Mouse (Mus musculus): ENCODE measurements around the gene Tex26.

Tex26 gene

DNA sequence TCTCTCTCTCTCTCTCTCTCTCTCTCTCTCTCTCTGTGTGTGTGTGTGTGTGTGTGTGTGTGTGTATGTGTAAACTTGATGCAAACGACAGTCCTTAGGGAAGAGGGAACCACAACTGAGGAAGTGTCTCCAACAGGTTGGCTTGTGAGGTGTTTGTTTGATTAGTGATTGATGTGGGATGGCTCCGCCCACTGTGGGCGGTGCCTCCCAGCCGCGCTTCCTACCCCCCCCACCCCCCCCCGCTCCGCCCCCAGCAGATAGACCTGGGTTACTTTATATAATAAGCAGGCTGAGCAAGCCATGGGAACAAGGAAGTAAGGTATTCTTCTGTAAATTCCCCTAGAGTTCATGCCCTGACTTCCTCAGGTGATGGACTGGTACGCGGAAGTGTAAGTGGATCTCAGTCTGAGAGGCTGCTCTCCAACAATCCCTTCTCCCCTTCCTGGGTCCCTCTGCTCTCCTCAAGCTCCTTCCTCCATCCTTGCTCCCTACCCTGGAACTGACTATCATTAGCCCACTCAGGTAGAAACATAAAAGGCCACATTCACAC lies 5.2 kb upstream of the Tex26 start:
- no peak for DNase-seq

DNA sequence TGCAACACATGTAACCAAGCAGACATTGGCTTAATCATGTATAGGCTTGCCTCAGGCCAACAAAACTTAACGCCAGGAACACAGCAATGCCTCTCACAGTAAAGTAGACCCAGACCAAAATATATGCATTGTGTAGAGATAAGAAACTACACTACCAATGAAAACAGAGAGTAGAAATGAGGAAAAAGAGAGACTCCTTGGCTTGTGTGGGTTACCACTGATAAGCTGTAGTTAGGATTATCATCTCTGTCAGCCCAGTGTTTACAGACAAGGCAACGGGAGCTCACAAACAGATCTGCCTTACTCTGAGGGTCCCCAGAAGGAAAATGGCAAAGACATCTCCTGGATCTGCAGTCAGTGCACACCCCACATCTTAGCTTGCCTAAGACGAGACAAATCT lies 2.9 kb upstream of the Tex26 start:
- no peak for DNase-seq

DNA sequence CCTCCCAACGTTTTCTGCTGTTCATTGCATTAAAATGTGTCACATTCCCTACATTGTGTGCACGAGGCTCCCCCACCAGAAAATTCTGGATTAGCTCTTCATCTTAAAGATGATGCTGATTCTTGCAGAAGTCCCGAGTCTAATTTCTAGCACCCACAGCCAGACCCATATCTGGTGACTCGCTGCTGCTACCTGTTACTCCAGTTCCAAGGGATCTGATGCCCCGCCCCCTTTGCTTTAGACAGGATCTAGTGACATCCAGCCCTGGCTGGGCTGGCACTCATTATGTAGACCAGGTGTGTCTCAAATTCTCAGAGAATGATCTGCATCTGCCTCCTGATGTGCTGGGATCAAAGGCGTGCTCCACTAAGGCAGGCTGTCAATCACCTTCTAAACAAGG lies 2.3 kb upstream of the Tex26 start:
- DNase-seq, result no peak

DNA sequence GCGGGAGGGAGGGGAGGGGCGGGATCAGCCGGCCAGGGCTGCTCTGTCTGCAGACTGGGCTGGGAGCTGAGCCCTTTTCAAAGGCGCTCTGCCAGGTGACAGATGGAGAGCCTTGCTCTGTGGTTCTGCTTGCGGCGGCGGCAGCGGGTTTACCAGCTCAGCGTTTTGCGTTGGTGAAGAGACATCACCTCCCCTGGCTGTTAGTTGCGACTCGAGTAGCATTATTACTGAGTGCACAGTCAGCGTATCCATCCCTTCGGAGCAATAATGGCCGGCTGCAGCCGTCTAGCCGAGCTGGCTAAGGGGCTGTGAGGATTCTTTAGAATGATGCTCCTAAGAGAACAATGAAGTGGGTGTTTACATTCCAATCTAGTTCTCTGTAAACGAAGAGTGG lies 717 bp downstream of the Tex26 start:
- peak; percentile 57 to 72 for DNase-seq

DNA sequence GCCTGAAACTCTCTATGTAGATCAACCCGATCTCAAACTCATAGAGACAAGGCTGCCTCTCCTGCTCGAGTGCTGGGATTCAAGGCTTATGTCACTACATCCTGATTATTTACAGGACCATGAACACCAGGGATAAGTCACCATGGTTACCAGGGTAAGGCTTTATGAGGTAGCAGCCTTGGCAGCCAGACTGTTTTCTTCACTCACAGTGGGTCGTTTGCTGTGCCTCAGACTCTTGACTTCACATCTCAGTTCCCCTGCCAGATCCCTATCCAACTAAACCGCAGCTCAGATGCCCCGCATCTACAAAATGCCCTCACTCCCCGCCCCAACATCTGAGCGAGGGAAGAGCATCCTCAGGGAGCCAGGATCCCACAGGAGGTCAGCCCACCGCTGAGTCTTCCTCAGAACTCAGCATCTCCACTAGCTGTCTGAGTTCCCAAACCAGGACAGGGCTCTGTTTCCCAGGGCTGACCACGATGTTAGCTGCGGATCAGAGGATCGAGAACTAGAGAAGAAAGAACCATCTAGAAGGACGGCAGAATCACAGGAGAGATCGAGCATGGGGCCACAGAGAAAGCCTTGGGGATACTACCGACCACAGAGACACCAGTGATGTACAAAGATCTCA lies 2.3 kb downstream of the Tex26 start:
- DNase-seq, result no peak

DNA sequence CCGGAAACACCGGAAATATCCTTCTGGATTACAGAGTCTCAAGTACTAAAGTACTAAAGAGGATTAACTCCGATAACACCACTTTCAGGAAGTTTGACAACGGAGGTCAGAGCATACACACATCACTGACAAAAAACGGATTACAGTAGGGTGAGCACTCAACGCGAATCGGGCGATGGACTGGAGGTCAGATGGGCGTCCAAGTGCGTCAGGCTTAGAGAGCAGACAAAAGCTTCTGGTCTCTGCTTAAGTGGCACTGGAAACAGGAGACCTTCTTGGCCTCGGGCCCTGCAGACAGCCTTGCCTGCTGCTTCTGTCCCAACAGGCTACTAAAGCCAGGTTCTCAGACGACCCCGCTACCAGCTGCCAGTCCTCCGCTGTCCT lies 2.8 kb downstream of the Tex26 start:
- peak in 1 of 2 experiments; percentile 27 for DNase-seq

DNA sequence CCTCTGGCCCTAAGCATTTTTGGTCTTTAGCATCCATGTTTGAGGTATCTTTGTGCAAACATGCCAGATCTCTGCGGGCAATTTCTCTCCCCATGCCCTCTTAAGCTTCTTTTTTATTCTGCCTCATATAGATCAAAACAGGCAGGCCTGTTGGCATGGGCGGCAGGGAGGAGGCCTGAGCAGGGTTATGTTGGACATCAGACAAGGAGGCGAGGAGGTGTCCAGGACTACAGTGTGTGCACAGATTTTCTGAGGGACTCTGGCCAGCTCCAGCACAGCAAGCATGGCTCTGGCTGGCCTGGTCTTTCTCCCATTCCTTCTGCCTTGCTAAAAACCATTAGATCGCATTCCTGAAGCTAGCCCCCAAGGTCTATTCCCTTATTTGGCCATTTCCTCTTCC lies 5.0 kb downstream of the Tex26 start:
- DNase-seq, result no peak

DNA sequence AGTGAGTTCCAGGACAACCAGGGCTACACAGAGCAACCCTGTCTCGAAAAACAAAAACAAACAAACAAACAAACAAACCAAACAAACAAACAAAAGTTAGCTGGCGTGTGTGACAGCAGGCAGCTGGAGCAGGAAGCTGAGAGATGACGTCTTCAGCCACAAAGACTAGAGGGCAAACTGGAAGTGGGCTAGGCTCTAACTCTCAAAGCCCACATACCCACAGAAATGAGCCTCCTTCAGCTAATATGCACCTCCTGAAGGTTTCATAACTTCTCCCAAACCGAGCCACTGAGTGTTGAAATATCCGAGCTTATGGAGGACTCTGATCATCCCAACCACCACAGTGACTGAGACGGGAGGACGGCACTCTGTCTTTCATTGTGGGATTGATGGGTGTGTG lies 7.0 kb downstream of the Tex26 start:
- no peak for DNase-seq

DNA sequence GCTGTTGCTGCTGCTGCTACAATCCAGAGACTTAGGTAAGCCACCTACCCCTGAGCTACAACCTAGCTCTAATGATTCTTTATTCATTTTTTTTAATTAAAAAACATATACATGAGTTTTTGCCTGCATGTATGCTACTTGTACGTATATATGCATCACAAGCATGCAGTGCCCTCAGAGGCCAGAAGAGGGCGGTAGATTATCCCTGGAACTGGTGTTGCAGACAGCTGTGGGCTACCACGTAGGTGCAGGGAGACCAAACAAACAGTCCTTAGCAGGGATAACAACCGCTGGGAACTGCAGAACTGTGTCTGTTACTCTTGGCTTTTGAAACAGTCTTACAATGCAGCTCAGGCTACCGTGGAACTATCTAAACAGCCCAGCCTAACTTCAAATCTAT lies 8.3 kb downstream of the Tex26 start:
- no peak for DNase-seq

DNA sequence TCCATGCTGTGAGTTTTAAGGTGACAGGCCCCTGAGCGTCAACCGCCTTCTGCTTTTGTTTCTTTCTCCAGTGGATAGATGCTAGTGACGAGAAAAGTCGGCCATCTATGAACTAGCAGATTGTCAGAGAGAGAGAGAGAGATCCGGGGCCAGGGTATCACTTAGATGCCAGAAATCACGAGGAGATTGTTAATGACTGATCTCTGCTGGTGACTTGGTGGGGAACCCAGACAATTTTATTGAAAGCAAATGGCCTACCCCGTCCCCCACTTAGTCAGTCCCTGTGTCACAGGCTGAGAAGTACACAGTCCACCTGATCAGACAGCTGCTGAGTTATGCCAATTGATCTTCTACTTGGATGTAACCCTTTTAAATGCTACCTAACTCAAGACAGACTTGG lies 9.9 kb downstream of the Tex26 start:
- DNase-seq, result no peak

DNA sequence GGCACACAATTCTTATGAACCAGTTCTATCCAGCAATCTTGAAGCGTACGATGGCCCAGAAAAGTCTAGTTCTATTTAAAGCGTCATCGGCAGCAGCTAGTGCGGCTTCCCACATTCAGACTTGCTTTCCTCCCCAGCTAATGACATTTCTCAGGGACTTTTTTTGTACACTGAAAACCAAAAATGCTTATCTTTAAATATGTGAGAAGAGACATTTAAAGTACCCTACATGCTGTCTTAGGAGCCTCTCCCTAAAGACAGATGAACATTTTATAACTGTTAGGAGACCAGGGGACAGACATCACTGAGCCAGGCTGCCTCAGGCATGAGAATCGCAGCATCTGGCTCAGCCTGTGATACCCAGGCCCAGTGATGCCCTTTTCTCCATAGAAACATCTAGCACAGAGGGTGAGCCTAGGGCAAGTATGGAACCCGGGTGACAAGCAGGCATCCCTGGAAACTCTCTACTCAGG lies 11.8 kb downstream of the Tex26 start:
- no peak for DNase-seq

DNA sequence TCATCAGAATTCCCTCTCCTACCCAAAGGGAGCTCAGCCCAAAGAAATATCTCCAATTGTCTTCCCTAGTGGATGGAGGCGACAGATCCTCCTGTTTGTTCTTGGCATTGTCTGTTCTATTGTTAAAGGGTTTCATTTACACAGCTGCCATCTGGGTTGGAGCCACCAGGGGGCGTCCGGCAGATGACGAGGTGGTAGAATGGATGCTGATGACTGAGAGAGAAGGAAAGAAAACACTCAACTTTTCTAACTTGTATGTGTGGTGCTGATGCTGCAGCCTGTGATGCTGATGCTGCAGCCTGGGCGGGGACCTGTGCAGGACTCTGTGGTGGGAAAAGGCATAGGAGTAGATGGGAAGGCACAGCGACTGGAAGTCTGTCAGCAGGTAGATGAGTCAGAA lies 14.8 kb downstream of the Tex26 start:
- peak; percentile 54 to 76 for DNase-seq

DNA sequence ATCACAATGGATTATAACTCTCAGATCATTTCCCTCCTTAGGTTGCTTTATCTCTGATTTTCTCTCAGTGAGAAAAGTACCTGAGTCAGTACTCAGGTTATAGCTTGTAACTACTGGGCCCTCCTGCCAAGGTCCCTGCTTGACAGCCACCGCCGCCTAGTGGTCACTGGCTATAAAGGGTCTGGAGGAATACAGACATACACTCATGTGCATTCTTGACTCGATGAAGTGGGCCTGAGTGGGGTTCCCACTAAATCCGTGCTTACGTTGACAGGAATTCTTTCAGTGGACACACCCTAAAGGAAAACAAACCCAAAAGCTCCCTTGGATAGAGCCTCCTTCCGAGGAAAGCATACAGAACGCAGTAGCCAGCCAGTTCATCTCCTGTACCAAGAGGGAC lies 17.1 kb downstream of the Tex26 start:
- DNase-seq, result peak; percentile 55 to 69

DNA sequence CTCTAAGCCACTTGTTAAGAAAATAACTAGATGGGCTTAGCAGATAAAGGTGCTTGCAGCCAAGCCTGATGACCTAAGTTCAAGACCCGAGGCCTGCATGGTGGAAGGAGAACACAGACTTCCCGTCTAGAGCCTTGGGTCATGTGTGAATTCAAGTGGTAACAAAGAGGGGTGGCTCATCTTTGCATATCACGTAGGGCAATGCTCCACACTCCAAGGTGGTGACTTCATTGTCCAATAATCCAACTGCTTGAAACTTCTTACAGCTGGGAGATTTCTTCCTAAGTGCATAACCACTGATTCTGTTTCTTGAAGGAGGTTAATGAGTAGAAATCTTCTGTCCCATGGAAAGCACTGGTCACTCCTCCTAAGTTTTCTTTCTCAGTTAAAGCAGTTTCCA lies 22.6 kb downstream of the Tex26 start:
- no peak for DNase-seq

DNA sequence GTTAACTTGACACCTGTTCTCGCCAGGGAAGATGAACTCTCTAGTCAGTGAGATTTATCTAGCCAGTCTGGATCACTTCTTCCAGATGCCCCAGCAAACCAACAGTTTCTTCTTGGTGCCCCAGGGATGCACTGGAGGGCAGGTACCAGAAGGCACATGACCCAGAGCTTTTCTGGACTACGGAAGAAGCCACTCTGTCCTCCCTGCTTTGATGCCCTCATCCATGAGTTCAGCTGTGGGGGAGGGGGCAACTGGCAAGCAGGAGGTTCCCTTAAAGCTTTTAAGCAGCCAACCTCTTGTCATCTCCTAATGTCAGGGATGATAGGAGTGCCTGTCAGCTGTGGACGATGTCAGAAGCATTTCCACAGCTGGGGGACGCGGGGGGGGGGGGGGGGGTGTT lies 25.8 kb downstream of the Tex26 start:
- no peak for DNase-seq

DNA sequence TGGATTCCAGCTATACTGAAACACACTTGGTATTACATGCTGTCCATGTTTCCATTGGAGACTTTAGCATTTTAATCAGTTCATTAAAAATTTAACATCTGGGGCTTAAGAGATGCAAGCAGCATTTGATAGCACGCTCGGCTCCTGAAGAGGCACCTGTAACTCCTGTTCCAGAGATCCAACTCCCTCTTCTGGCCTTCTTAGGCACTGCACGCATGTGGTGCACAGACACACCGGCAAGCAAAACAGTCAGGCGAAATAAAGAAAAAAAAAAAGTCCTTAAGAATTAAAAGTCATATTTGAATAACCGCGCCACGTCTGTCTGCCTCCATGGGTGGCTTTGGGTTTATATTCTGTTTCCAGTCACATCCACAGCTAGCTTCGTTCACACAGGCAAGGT lies 34.7 kb downstream of the Tex26 start:
- no peak for DNase-seq

DNA sequence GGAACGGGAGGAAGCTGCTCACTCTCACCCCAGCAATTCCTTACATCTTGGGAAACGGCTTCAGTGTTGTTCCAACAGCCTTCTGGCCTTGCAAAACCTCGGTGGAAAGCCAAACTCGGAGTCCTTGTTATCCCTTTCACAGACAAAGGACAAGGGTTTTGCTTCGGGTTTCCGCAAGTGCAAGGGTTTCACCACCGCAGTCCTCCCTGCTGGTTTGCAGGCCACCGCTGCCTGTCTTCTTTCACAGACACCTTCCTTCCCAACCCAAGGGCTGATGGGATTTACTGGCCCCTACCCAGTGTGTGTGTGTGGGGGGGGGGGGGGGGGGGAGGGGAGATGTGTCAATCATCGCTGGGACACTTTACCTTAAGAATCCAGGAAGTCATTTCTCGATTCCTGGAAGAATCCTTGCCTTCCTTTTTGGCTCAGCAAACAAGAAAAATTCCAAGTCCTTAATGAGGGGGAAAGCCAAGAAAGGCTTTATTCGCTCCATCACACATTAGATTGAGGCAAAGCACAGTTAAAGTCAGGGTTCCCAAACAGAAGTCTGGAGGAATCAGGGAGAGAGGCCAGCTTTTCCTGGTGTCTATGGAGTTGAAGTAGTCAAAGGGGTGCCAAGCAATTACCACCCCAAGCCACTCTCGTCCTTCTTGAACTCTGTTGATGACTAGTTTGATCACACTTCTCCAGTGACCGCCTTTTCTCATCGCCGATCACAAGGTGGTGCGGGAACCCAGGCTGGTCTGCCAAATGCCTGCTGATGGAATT lies 35.4 kb downstream of the Tex26 start:
- peak in 1 of 2 experiments; percentile 65 for DNase-seq

DNA sequence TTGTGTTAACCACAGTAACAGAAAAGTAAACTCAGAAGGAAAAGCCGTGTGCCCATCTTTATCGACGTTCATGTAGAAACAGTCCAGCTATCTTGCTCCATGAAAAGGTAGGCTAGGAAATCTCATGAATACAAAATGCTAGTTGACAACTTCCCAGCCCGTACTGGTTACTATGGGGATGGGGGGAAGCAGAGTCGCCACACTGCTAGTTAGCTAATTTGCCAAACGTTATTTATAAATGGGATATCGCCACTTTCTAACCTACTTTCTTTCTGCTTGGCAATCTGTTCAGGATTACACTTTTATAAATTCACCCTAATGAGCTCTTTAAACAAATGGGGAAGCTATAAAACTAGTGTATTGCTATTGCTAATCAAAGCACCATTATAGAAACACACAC lies 42.5 kb downstream of the Tex26 start:
- no peak for DNase-seq

DNA sequence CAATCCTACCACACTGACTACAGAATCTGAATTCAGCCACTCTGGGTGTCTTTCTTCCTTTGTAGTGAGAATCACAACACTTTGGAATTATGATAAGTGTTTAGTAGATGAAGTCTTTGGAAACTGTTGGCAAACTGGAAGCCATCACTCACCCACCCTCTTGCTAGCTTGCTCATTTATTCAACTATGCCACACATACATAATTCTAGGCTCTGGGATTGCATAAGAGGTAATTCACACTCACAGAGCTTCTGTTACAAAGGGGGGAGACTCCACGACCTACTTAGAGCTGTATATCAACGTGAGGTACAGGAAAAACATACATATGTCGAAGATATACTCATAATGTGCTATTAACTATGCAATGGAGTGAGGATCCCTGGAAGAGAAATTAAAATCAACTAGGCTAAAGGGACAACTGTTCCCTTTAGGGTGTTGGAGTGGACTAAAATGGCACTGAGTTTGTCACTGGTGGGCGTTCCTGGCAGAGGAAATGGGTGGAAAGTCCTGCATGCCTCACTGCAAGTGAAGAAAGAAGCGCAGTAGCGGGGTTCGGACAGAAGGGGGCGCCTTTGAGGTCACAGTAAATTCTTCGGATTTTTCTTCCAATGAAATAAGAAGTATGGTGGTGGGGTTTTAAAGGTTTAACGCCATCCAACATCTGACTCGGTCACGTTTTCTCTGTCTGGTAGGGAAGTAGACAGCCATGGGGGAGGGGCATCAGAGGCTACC lies 44.0 kb downstream of the Tex26 start:
- DNase-seq, result no peak

DNA sequence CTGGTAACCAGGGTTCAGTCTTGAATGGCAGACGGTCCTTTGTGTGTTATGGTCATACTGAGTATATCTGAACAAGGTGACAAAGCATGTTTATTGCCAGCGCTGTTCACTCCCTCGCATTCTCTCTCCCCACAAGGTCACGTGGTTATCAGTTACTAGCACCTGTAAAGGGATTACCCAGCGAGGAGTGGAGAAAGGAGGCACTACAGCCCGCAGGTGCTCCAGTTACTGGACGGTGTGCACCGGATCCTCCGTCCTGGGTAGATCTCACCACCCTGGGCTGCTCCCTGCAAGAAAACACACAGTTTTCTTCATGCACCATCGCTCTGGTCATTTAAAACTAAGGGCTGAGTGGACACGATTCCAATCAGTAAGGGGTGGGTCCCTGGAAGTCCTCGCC lies 44.8 kb downstream of the Tex26 start:
- DNase-seq, result no peak

DNA sequence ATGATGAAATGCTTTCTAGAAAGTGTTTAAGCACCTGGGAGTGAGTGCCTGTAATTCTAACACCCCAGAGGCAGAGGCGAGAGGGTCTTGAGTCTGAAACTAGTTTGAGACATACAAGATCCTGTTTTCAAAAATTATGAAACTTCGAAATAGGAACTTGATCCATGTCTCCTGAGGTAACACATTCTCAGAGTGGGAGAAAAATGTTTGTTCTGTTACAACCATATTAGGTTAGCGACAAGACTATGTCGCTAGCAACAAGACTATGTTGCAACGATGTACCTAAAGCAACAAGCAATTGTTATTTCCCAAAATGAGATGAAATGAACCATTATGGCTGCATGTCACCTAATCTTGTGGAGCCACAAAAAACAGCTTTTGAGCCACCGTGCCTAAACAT lies 46.0 kb downstream of the Tex26 start:
- DNase-seq, result no peak

DNA sequence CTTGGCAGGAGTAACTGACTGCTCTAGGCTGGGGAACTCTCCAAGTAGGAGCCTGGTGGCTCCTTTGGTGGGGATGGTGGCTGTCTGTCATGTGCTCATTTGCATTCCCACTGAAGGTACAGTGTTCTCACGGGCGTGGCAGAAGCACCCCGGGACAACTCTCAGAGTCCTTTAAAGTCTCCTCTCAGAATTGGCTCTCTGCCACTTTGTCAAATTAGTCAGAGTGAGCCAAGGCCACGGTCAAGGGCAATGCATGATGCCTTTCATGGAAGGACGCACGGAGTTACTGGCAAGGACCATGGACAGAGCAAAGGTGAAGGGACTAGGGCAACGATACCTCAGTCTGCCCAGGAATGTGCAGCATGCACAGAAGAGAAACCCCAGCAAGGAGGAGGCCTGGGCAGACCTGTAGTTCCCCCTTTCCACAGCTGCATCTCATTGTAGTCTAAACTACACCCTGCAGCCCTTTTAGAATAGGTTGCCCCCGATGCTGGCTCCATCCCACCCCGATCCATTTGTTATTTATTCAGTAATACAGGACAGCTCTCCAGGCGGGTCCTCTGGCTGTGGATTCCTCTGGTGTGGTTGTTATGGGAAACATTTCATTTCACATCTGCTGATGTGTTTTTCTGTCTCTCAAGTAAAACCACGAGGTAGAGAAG lies 49.0 kb downstream of the Tex26 start:
- no peak for DNase-seq

DNA sequence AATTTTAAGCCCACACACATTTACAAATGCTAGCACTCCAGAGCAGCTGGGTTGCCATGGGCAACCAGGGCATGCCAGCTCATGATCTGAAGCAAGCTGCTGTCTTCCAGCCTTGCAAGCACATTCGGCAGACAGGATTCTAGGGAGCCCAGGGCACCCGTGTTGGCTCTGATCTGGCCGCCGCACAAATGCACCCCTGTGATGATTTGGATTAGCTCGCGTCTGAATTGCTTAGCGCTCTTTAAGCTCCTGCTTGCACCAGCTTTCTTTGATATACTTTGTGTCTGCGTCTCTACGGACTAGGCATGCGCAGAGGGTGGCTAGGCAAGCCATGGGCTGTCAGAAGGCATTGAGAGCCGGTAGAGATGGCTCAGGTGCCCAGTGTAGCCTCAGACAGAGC lies 49.7 kb downstream of the Tex26 start:
- DNase-seq, result no peak
